Mouse (Mus musculus) ovary, adult 18-20 months (tissue): ENCODE results near the gene Dynlrb2.

ENCODE experiments used
- DNase-seq: peaks from one replicate; pipeline ENCODE4 v3.0.0; 2022; ENCODE audit warnings: low spot score, mixed read lengths

Dynlrb2 gene

GRCm38 (mm10) chr8:116542842-116543241 is 38.1 kb downstream of the Dynlrb2 start:
- no peak for DNase-seq

GRCm38 (mm10) chr8:116543366-116543765 is 38.6 kb downstream of the Dynlrb2 start:
- DNase-seq, result no peak

DNA sequence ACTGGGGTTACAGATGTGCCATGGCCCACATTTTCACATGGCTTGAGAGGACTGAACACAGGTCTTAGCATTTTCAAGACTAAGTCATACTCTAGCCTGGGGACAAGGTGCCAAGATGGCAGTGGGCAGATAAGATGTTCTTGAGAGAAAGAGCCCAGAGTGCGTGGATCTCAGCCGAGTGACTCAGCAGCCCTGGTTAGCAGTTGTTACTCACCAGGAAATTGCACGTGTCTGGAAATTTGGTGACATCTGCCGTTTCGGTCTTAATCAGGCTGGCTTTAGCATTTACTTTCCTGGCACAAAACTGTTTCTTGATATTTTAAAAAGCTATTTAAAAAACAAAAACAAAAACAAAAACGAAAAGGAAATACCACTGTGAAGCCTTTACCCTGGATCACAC is 47.5 kb downstream of the Dynlrb2 start:
- no peak for DNase-seq

DNA sequence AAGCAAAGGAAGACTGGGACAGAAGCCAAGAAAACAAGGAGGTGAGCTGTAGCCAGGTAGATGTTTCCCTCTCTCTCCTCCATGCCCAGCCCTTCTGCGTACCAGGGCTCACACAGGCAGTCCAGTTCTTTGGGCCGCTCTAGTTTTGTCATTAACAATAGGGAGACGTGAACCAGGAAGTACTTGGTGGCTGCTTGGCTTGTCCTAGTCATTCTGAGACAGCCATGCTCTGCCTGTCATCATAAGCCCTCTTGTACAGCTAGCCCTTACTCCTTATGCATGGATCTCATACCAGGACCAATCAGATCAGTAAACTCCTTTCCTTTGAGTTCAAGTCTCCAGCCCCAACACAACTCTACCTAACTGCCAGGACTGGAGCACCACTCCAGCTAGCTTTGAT is 48.0 kb downstream of the Dynlrb2 start:
- no peak for DNase-seq
